Mouse (Mus musculus) spleen, adult 12 weeks (tissue): ENCODE measurements around the gene 4933428G20Rik.

Experiments
- DNase-seq: peaks from one replicate; pipeline ENCODE4 v3.0.0; 2022; ENCODE audit warnings: low spot score

The 4933428G20Rik gene

DNA sequence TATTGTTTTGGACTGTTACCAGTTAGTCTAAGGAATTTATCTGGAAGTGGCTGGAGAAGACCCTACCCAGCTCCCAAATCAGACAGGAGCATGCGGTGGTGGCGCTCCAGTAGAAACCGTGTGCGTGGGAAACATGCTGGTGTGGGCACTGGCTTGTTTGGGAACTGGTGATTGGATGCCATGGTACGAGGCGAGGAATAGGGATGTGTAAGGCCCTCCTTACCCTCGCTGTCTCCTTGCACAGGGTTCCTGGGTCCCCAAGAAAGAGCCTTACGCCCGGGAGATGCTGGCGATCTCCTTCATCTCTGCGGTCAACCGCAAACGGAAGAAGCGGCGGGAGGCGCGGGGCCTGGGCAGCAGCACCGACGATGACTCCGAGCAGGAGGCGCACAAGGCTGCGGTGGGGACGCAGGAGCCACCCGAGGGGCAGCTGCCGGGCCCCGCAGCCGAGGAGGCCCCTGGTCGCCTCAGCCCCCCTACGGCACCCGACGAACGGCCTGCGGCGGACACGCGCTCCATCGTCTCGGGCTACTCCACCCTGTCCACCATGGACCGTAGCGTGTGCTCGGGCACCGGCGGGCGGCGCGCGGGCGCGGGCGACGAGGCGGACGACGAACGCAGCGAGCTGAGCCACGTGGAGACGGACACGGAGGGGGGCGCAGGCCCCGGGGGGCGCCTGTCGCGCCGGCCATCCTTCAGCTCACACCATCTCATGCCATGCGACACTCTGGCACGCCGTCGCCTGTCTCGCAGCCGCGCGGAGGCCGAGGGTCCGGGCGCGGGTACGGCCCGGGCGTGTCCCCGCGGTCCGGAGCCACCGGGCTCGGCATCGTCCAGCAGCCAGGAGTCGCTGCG is at the start of gene 4933428G20Rik:
Gene 4933428G20Rik, minus strand, starts transcription at position 476 of the 855 bp plus-strand sequence.
- DNase-seq, result no peak

DNA sequence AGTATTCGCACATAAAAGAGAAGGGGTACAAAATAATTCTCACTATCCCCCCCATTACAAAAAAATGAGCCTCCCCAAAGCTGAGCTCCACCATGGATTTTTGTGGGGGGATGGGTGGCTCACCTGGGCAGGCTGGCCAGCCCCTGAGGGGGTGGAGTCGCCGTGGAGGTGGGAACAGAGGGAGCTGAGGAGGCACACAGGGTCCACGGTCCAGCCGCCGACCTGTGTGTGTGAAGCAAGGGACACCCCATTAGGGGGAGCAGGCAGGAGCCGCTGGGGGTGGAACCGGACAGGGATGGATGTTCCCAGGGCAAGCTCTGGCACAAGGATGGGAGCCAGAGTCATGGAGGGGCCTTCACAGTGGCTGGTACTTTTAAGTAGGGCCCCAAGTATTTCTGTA is 48.6 kb upstream of the 4933428G20Rik start:
- no peak for DNase-seq

DNA sequence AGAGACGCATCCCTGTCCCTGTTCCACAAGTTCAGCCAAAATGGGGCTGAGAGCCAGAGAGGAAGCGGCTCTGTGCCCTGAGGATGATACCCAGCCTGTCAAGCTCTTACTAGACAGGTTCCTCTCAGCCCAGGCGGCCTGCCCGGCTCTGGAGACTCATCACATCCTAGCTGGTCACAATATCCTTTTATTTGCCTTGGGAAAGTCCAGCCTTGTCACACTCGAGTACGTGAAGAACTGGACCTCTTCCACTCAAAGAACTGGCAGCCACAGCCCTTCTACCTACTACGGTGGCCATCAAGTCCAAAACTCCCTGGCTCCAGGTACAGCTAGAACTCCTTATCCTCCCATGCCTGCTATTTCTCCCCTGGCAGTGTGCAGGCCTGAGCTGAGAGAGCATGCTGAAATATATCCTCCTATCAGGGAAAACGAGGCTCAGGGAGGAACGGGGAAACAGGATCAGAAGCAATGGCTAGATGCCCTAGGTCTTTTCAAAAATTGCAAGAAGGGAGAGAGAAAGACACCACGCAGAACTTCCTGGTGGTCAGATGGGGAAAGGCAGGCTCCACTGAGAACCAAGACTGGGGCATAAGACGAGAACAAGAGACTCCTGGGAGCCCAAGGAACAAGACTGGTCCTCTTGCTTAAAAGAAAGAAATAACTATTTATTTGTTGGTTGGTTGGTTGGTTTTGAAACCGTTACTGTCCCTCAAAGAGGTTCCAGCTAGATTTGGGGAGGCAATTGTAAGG is 48.0 kb upstream of the 4933428G20Rik start:
- no peak for DNase-seq

DNA sequence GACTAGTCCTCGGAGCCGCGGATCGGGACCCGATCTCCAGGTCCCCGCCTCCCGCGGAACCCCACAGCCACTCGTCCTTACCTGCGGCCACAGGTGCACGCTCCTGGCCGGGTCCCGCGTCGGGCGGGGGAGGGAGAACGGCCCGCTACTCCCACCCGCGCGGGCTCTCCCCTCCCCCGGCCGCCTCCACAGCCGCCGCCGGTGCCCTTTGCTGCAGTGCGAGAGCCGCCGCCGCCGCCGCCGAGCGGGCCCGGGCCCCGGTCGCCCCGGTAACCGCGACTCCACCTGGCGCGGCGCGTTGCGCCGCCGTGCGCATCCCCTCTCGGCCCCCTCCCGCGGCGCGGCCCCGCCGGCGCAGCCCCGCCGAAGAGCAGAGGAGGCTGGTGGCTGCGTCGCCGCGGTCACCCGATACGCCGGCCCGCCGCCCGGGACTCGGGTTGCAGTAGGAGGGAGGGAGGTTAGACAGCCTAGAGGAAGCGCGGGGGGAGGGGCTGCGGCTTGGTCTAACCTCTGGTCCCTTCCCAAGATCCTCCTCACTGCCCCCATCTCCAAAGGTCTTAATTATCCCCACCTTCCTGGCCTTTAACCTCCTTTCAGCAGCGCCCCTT is 46.8 kb upstream of the 4933428G20Rik start:
- no peak for DNase-seq

DNA sequence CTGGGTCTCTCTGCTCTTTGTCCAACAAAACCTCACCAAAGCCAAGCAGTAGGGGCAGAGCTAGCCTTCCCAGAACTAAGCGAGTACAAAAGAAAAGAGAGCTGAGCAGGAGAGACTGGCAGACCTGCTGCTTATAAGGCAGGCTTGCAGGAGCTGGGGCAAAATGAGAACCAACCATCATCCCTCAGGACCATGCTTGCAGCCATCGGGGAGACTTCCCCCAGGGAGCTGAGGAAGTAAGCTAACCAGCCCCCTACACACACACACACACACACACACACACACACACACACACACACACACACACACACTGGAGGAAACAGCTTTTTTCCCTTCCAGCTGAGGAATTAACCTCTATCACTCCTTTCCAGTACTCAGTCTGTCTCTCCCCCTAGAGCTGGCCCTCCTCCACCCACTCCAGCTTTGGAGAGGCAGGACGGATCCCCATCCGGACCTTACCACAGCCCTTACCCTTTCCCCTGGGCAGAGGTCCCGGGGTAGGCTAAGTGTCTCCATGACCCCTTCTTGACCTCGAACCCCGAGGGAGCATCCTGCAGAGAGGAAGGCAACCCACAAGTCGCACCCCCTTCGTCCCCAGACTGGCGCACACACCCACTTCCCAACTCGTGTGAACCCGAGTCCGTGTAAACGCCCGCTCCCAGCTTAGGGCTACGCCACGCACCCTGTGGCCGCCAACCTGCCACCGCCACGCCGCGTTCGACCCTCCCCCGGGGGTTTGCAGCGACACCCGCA is 45.8 kb upstream of the 4933428G20Rik start:
- DNase-seq, result no peak

DNA sequence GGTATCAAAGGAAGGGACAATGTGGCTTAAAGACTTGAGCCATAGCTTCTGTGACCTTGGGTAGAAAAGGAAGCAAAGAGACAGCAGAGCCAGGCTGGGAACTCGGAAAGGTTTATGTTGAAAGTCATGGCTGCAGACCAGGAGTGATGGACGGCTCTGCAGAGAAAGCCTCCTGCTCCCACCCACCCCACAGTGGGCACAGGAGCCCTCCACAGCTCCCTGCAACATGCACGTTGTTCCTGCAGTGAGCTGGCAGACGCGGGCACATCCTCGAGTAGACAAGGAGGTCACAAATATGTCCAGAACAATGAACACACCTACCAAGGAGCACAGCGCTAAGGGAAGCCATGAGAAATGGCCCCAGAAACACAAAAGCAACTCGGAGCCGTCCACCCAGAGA is 43.7 kb upstream of the 4933428G20Rik start:
- DNase-seq, result no peak

DNA sequence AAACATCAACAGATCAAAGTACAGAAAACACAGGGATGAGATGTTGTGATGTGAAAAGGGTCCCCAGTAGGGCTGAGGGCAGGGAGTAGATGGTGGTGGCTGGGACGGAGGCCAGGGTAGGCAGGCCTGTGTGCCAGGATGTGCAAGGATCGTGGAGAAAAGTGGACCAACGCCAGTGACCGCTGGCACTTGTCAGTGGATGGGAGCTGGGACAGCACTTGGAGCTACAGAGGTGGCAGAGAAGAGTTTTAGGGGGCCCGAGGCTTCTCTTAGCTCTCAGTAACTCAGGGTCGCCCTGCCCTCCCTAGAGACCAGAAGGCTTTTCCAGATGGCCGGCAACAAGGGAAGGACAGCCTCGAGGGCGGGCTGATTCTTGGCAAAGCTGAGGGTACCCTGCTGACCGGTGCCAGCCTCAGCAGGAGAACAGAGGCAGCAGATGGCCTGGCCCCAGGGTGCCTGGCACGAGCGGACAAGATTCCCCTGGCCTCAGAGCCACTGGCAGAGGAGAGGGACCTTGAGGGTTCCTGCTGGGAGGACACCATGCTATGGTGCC is 43.1 kb upstream of the 4933428G20Rik start:
- no peak for DNase-seq

DNA sequence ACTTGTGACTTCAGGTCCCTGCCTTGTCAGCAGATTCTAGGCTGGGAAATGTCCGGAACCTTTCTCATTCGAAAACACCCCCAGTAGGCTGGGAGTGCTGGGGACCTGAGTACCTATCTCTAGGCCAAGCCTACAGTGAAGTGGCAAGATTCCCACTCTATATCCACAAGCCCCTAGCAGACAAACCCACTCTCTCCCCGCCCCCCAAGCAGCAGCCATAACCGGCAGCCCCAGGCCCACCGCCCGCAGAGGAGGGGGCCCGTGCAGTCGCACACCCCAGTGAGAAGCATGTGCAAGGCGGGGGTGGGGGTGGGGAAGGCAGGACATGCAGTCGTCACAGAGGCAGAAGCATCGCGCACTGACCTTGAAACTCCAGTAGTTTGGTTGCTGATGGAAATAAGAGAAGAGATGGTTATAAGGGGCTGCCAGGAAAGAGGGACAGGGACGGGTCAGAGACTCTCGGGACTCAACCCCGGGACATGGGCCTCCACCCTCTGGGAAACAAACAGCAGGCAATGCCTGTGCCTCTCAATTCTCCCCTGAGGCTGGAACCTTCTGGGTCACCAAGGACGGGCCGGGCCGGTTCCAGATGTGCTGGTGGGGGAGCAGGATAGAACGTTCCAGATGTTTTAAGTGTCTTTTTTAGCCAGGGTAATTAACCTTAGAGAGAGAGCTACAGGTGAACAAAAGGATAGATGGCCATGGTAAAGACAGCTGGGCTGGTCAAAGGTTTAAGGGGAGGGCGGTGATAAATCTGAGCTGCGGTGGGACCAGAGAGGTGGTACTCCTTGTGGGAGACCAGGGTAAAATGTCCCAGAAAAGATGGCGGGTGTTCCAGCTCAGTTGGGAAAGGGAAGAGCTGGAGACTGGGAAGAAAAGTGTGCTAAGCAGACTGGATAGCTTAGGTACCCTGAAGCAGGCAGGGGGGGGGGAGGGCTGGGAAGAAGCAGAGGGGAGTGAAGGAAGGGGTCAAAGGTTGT is 42.3 kb upstream of the 4933428G20Rik start:
- DNase-seq, result no peak

DNA sequence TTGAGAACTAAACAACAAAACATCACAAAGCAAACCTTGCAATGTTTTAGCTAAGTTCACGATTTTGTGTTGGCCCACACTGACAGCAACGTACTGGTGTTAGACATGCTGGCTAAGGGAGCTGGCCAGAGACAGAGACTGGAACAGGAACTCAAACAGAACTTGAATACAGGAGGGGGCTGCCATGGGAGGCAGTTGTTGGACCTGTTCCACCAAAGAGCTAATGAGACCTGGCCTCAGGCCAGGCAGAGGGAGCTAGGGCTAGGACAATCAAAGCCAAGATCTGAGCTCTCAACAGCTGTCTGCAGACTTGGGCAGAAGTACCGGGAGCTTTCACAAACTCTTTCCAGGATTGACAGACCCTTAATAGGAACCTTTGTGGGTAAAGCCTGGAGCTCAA is 40.5 kb upstream of the 4933428G20Rik start:
- DNase-seq, result no peak

DNA sequence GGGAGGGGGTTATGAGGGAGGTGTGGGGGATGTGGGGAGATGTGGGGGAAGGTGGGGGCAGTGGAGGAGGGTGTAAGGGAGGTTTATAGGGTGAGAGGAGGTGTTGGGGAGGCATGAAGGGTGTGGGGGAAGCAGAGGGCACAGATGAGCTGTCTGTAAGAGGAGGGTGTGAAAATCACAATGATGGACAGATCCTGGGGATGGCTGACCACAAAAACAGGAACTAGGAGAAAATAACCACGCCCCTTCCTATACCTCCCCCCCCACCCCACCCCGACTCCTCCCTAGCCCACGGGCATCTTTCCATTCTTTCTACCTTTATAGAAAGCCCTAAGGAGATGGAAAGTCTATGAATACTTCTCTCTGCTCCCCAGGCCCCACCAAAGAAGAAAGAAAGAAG is 40.0 kb upstream of the 4933428G20Rik start:
- no peak for DNase-seq

DNA sequence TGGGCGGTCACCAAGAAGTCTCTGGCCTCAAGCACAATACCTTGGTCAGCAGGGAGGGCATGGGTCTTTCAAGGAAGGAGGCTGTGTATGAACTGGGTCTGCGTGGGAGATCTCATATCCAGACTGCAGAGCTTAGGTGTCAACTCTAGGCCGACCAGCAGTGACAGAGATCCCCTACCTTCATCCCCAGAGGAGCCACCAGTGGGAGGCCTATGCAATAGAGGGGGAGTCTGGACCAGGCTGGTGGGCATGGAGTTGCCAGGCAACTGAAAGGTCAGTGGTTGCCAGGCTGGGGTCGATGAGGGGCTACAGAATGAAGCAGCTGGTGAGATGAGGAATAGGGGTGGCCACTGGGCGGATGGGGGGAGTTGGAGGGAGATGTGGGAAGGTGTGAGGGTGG is 39.5 kb upstream of the 4933428G20Rik start:
- DNase-seq, result no peak

DNA sequence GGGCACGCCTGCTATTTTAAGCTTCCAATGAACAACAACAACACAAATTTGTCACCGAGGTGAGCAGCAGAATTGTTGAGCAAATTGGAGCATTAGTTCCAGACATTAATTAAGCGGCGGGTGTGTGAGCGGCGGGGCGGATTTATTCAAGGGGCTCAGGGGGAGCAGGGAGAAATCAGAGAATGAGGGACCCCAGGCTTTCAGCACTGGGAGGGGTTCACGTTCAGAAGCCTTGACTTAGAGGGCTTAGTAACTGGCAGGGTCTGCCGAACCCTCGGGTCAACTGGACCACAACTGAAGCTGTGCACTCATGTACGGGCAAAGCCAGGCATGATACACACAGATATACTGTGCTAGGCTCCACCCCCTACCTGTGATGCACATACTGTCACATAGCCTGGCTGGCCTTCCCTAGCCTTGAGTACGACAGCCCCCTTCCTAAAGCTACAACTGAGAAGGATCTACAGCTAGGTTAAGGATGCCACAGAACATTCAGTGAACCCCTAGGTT is 37.5 kb upstream of the 4933428G20Rik start:
- DNase-seq, result no peak

DNA sequence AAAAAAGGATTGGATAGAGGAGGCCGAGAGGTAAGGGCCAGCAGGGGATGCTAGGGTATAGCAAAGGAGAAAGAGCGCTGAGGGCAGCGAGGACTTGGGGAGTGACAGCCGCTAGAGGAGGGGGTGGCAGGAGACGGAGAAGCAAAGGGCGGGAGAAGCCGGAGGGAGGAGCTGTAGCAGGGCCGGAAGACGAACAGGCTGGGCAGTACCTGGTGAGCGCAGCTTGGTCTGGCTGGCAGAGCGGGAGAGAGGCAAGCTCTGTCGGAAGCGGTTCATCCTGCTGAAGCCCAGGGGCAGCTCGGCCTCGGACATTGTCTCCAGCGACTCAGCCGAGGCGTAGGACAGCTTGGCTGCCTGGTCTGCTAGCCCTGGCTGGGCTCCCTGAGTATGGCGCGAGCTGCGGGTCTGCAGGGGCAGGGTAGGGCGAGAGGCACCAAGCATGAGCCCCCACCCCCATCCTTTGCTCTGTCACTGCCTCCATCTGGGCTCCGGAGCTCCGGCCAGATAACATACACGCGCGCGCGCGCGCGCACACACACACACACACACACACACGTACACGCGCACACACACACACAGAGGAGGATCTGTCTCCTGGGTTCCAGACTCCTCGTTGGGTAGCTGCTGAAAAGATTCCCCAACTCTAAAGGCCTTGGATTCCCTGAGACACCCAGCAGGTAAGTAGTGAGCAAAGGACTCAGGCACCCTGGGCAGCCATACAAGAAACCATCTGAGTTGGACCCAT is 36.9 kb upstream of the 4933428G20Rik start:
- DNase-seq, result no peak

DNA sequence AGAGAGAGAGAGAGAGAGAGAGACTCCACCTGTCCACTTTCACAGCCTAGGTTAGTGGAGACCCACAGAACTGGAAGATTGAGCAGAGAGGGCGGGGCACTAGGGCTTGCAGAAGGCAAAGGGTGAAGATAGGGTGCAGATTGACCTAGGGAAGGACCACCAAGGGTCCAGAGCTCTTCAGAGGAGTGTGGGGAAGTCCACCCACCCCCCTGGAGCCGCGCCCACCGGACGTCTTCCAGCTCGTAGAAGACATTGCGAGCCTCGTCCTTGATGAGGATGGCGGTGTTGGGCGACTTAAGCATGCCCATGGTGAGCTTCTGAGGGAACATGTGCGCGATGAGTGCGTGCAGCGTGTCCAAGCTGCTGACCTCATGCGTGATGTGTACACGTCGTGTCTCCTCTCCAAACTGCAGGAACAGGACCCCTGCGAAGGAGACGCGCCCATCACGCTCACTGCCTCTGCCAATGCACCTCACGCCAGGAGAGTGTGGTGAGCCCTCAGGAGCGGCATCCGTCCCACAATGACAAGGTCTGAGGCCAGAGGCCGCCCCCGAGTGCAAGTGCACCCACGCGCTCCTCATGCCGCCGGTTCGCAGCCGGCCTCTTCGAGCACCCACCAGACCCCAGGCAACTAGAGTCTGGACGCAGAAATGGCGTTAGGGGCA is 36.1 kb upstream of the 4933428G20Rik start:
- no peak for DNase-seq

DNA sequence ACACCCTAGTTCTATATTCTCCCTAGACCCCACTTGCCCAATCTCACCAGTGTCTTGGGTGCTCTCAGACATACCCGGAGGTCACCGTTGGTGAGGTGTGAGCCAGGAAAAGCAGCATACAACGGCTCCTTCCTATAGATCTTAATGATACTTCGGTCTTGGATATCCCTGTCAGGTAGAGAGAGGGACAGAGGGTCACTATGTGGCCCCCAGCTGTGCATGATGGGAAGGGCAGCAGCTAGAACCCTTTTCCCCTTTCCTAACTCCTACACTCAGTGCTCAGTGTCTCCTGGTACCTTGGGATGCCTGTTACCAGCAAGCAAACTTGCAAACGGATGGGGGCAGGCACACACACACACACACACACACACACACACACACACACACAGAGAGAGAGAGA is 35.5 kb upstream of the 4933428G20Rik start:
- no peak for DNase-seq

DNA sequence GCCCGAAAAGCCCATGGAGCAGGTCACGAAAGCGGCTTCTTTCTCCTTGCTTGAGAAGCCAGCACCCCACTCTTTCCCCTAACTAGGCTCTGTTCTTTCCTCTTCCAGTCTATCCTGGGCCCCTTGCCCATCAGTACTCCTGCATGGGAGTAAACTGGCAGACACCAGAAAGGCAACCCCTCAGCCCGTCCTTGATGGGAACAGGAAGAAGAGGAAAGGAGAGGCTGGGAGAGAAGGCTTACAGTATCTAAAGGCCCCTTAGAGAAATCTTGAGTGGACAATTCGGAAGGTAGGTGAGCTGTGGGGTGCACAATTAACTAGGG is 35.1 kb upstream of the 4933428G20Rik start:
- no peak for DNase-seq

DNA sequence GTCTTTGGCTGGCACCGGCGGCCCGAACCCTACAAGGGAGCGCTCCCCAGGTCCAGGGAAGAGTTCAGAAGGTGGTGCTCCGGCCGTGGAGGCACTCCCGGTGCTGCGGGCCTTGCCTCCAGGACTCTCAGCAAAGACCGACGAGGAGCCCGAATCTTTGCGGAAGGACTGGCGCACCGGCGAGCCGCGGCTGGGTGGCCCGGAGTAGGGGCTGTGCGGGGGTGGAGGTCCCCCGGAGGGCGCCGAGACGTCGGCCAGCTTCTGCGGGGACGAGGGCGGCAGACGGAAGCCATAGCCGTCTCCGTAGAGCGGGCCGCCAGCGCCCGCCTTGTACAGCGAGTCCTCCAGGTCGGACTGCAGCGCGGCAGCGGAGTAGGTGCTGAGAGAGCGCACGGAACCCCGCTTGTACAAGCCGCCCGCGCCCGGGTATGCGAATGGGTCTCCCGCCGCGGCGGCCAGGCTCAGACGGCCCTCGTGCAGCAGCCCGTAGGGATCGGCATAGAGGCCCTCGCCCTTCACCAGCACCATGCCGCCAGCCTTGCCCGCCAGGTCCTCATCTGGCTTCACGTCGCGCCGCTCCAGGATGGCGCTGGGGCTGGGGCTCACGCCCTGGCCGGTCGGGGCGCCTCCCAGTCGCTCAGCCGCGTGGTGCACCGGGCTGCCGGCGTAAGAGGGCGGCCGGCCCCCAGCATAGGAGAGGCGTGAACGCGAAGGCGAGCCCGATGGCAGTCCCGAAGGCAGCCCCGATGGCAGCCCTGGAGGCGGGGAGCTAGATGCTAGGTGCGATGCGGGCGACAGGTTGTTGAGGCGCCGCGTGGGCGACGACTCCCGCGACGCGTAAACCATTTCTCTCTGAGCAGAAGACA is 34.5 kb upstream of the 4933428G20Rik start:
- DNase-seq, result no peak

DNA sequence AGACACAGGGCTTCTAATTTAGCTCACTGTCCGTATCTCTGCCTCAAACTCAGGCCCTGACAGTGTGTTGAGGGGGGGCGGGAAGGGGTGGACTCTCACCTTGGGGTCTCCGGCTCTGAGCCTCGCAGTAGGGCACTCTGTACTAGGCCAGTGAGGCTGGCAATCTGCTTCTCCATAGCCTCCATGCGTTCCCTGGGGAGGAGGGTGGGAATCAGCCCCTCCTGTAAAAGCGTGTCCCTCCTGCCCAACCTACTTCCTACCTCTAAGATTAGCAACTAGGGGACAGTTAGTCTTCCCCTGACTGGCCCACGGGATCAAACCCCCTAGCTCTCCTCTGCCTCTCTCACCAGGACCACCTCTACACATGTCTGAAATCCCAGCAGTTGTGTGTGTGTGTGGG is 33.5 kb upstream of the 4933428G20Rik start:
- no peak for DNase-seq
